16 mouse cellular contexts compared by ENCODE assay signal in the genomic region with DNA sequence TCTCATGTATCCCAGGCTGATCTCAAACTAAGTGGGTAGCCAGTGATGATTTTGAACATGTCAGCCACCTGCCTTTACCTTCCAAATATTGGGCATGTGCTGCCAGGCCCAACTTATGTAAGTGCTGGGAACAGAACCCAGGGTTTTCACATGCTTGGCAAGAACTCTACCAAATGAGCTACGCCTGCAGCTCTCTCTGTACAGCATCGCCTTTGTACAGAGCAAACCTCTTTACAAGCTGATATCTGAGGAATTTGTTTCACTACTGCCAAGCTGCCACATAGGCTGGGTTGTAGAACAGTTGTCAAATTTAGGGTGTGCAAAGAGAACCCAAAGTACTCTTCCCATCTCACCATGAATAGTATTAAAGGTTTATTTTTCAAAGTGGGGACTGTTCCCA.
DNase-seq lines count a peak whose midpoint lies in the region; TF ChIP-seq lines count a peak whose summit lies in the region.
"Had no signal": no experiment of that assay in that cellular context is flagged by ENCODE, and none has a peak within 500 bp of the region (broad histone marks: within the 10 kb centered on the region; RNA-seq: fewer than 3 reads in every experiment).

No protein-coding gene starts in this region.

- no peak overlapping the region for H3K4me3 ChIP-seq in layer of hippocampus, adult 2 months
- H3K4me3 ChIP-seq: embryonic facial prominence, embryonic 10.5 days; hindbrain, embryonic 13.5 days; limb, embryonic 15.5 days; midbrain, embryonic 13.5 days had no signal

- peak; percentile 41 to 60 for DNase-seq in layer of hippocampus, adult 2 months (ENCODE audit: low spot score in 2 of 2)
- DNase-seq in layer of hippocampus, postnatal 25 days (ENCODE audit: extremely low spot score in 1 of 2, low spot score in 1 of 2): no peak
- peak; percentile 72 for DNase-seq in brain, adult 2 months (ENCODE audit: low read depth, low spot score)
- DNase-seq in heart, adult 9 months (ENCODE audit: low spot score in 2 of 2): peak; percentile 69 to 72
- peak; percentile 50 to 66 for DNase-seq in layer of hippocampus, adult 8-10 months (ENCODE audit: low spot score in 2 of 2)
- no peak for DNase-seq in adrenal gland, adult 8-10 months
- no peak for DNase-seq in thymus, adult 18-20 months
- DNase-seq: cerebellum, adult 8-10 months; kidney, adult 11 months; kidney, postnatal 25 days; lung, postnatal 14 days; thymus, postnatal 36 days had no signal

- H3K27ac ChIP-seq in layer of hippocampus, adult 2 months: peak overlapping the region; percentile 82
- H3K27ac ChIP-seq: embryonic facial prominence, embryonic 10.5 days; hindbrain, embryonic 13.5 days; limb, embryonic 15.5 days; midbrain, embryonic 13.5 days had no signal

- no peak for TF ChIP-seq CTCF in layer of hippocampus, adult 2 months (conservative IDR thresholded peaks at IDR 0.05)

Comparison
In these comparisons a context has a peak if more than half of its experiments do, and no peak if none do; other contexts are left out.
1. DNase-seq: peak in layer of hippocampus, adult 2 months (2 of 2), brain, adult 2 months (single experiment), heart, adult 9 months (2 of 2) and layer of hippocampus, adult 8-10 months (2 of 2); none in layer of hippocampus, postnatal 25 days (0 of 2), adrenal gland, adult 8-10 months (single experiment) and thymus, adult 18-20 months (0 of 2).